Mouse (Mus musculus) duodenum, adult 2 months (tissue): ENCODE results near the gene Gm47969. TPM values are rescaled to one million over a fixed set of nuclear protein-coding genes. Genes with fewer than 3 reads are reported as not detected.

Experiments
- polyA plus RNA-seq: library from polyadenylated mRNA; depleted of rRNA; stranded (reverse); fragments of >200 nt; gene quantifications from 2 replicates; pipeline ENCODE4 v1.2.3, GENCODE M21; 2012; ENCODE audit warnings: low replicate concordance; rRNA removed

Gene Gm47969
- not detected in 2 replicates for polyA plus RNA-seq

DNA sequence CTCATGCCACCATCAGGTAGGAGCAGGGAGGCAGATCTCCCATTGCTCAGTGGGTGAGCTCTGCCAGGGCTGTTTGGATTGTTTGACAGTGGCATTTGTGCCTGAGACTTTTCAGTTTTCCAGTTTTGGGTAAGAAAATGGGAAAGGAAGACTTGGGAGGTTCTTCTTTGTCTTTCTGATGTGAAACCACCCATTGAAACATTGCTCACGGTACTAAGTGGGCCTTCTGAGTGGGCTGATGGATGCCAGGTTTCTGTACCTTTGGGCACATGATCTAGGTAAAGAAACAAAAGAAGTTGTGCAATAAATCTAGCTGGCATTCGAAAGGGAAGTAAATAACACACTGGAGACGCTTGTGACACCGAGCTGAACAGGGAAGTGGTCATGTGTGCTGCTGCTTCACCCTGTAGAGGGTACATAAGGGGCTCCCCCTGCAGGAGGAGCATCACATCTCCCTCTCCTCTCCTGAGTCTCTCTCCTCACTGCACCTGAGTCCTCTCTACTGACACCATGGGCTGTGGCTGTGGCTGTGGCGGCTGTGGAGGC is at the start of gene Gm47969:
Gene Gm47969 (plus strand): TSS at position 51 of the 546 bp plus-strand sequence.

DNA sequence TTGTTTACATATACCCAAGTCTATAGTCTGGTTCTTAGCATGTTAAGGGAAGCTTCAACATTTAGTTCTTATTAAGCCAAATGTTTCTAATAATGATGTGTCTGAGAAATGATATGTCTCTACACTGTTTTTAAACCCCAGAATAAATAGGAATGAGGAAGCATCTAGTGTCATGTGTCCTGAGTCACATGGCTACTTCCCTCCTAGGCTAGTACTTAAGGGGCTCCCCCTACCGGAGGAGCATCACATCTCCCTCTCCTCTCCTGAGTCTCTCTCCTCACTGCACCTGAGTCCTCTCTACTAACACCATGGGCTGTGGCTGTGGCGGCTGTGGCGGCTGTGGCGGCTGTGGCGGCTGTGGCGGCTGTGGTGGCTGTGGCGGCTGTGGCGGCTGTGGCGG is 44.4 kb upstream of the Gm47969 start, which contains the start of gene Gm47959:
Gene Gm47959 (plus strand): TSS at position 243 of the 400 bp plus-strand sequence.

DNA sequence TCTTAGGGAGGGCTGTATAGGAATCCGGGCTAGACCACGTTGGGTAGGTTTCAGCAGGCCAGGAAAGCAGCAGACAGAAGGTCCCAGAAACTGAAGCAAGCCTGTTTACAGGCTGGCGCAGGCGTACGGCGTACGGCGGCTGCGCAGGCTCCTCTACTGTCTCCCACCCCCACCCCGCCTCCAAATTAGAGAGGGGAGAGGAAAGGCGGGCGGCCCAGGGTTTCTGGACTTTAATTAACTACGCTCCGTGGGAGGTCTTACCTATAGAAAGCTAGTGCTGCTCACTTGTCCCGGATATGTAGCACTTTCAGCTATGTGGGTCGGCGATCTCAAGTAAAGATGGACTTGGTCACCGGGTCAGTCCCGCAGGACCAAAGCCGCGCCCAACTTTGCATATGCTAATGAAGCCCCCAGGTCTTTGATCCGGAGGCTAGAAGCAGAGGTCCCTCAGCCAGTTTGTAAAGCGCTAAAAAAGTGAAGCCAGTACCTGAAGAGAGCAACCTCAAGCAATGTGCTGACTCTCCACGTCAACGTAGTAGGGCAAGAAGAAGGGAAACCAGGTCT is 6.5 kb upstream of the Gm47969 start, which contains the start of gene Slc19a3:
Gene Slc19a3 (minus strand): TSS at position 340 of the 564 bp plus-strand sequence.

DNA sequence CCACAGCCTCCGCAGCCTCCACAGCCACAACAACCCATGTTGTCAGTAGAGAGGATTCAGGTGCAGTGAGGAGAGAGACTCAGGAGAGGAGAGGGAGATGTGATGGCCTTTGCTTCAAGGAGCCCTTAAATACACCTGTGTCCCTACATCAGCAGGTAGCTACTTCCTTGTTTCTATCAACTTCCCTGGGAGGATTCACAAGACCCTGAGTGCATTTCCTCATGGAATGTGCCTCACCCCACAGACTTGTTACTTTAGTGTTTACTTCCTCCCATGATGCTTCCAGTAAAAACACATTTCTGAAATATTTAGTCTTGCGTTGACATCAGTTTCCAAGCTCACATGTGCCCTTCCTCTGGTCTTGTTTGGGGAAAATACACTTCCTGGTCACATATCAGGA is 2.4 kb upstream of the Gm47969 start, which contains the start of gene Krtap28-10:
Gene Krtap28-10 (minus strand): TSS at position 101 of the 400 bp plus-strand sequence.

DNA sequence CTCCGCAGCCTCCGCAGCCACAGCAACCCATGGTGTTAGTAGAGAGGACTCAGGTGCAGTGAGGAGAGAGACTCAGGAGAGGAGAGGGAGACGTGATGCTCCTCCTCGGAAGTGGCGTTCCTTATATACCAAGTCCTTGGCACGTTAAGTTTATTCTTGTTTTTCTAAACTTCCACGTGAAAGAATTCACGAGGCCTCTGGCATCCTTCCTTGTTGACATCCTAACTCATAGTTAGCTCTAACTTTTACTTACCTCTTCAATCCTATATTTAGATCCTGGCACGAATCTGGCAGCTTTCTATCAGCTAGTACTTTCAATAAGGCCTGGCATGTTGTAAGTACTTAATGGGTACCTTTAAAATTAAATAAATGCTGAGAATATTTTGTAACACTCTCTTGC is 14.5 kb downstream of the Gm47969 start, which contains the start of gene A030005K14Rik:
Gene A030005K14Rik (minus strand): TSS at position 101 of the 400 bp plus-strand sequence.

DNA sequence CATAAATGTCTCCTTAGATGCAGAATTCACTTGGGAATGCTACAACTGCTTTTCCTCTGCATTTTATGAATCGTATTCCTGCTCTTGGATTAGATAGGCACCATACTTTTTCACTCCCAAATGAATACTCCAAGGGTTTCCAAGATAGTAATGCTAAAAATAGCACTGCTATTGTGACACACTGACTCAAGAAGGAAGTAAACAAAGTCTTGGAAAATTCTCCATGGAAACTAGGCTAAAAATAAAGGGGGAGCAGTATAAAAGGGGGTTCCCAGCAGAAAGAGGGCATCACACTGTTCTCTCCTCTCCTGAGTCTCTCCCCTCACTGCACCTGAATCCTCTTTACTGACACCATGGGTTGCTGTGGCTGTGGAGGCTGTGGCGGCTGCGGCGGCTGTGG is 15.9 kb downstream of the Gm47969 start, which contains the start of gene Krtap28-13:
Gene Krtap28-13 (plus strand): TSS at position 288 of the 400 bp plus-strand sequence.

Other genes starting within 250 kb of the Gm47969 start
- 29.5 and 31.7 TPM in 2 replicates for gene Agfg1, start 205.4 kb upstream of the Gm47969 start, polyA plus RNA-seq
- 0.91 and 1.2 TPM in 2 replicates for gene A030005L19Rik, start 131.6 kb upstream of the Gm47969 start, polyA plus RNA-seq
- not detected in 2 replicates for gene A030014E15Rik, start 120.0 kb upstream of the Gm47969 start, polyA plus RNA-seq
- gene Gm6217, start 113.5 kb upstream of the Gm47969 start, polyA plus RNA-seq = not detected in 2 replicates
- not detected in 2 replicates for gene A030003K21Rik, start 101.5 kb upstream of the Gm47969 start, polyA plus RNA-seq
- not detected in 2 replicates for gene Gm7544, start 88.9 kb upstream of the Gm47969 start, polyA plus RNA-seq
- not detected in 2 replicates for gene Gm47955, start 84.6 kb upstream of the Gm47969 start, polyA plus RNA-seq
- gene Gm47959, start 44.4 kb upstream of the Gm47969 start, polyA plus RNA-seq = not detected in 2 replicates
- gene Slc19a3, start 6.5 kb upstream of the Gm47969 start, polyA plus RNA-seq = 1.8 and 7.3 TPM in 2 replicates
- not detected in 2 replicates for gene Krtap28-10, start 2.5 kb upstream of the Gm47969 start, polyA plus RNA-seq
- gene A030005K14Rik, start 14.4 kb downstream of the Gm47969 start, polyA plus RNA-seq = not detected in 2 replicates
- not detected in 2 replicates for gene Krtap28-13, start 16.0 kb downstream of the Gm47969 start, polyA plus RNA-seq
- 6.2 and 23.2 TPM in 2 replicates for gene Ccl20, start 71.8 kb downstream of the Gm47969 start, polyA plus RNA-seq
- not detected in 2 replicates for gene Daw1, start 114.8 kb downstream of the Gm47969 start, polyA plus RNA-seq